In the genomic region with DNA sequence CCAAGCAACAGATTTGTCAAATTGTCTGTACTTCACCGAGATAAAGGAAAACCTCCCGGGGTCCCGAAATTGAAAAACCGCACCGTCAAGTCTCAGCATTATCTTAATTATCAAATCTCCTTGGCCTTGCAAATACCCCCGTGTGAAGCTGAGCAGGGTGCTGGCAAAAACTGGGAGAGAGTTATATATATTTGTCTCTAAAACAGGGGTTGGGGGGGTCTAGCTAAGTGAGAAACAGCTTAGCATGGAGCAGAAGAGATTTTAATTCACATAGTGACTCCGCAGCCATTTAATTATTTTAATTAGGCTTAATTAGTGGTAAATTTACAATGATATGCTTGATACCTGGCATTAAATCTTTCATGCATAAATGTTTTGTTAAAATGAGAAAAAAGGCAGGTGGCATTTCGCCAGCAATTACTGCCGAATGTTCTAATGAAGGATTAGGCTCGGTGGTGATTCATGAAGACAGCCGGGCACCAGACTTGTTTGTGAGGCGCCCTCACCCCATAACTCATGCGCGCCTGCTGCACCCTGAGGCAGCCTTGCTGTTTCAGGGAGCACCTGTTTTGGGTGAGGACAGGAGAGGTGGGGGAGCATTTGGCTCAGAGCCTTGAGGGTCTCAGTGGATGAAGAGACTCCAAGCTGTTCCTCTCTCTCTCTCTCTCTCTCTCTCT, we compare ENCODE assay signal across 9 mouse cellular contexts.
DNase-seq lines count a peak whose midpoint lies in the region; ATAC-seq lines count a peak whose summit lies in the region.
"Had no signal": no experiment of that assay in that cellular context is flagged by ENCODE, and none has a peak within 500 bp of the region (broad histone marks: within the 10 kb centered on the region; RNA-seq: fewer than 3 reads in every experiment).

No protein-coding gene starts in this region.

- H3K4me2 ChIP-seq in midbrain, embryonic 11.5 days = 0 out of 2 replicates have a peak overlapping the region, but pooled peaks have one; percentile 22
- peak overlapping the region; percentile 49 for H3K4me2 ChIP-seq in forebrain, embryonic 13.5 days
- peak overlapping the region; percentile 24; the same call in 1 of the 2 replicates for H3K4me2 ChIP-seq in neural tube, embryonic 14.5 days (ENCODE audit: low read depth, low read length)

- H3K4me3 ChIP-seq in midbrain, embryonic 11.5 days (ENCODE audit: low read depth, low read length) = no peak overlapping the region
- no peak overlapping the region for H3K4me3 ChIP-seq in midbrain, embryonic 10.5 days
- H3K4me3 ChIP-seq in forebrain, embryonic 13.5 days = no peak overlapping the region
- H3K4me3 ChIP-seq in neural tube, embryonic 14.5 days (ENCODE audit: low read depth, low read length) = no peak overlapping the region

- peaks cover 5% of the 10 kb centered on the region; the same call in 1 of the 2 replicates for H3K27me3 ChIP-seq in midbrain, embryonic 11.5 days (ENCODE audit: control insufficient read depth, insufficient read depth, low read length)
- peaks cover 46% of the 10 kb centered on the region for H3K27me3 ChIP-seq in midbrain, embryonic 10.5 days (ENCODE audit: low read depth, poor library complexity, severe bottlenecking)
- H3K27me3 ChIP-seq in forebrain, embryonic 13.5 days = peaks cover 38% of the 10 kb centered on the region
- 0 out of 2 replicates have a peak, but pooled peaks cover 2% of the 10 kb centered on the region for H3K27me3 ChIP-seq in neural tube, embryonic 14.5 days (ENCODE audit: control insufficient read depth, insufficient read depth, low read length)

- 28% methylated on average over 14 of the region's 14 CpGs for WGBS in midbrain, embryonic 11.5 days
- WGBS in midbrain, embryonic 10.5 days = 37% methylated on average over 14 of the region's 14 CpGs
- 5% methylated on average over 14 of the region's 14 CpGs for WGBS in forebrain, embryonic 13.5 days
- 13% methylated on average over 14 of the region's 14 CpGs for WGBS in neural tube, embryonic 14.5 days

- ATAC-seq in midbrain, embryonic 11.5 days (ENCODE audit: low FRiP score) = no peak
- peak; percentile 89 for ATAC-seq in forebrain, embryonic 13.5 days
- peak; percentile 72 for ATAC-seq in neural tube, embryonic 14.5 days (ENCODE audit: low read depth)
- ATAC-seq in megakaryocyte, adult 5-6 weeks (ENCODE audit: poor library complexity, severe bottlenecking) = no peak
- no peak for ATAC-seq in activated CD4-positive, CD25-positive, alpha-beta regulatory T cell, adult 4 months
- ATAC-seq: intestine, embryonic 16.5 days had no signal

- H3K9ac ChIP-seq in midbrain, embryonic 11.5 days (ENCODE audit: low read length) = no peak overlapping the region
- H3K9ac ChIP-seq in forebrain, embryonic 13.5 days = peak overlapping the region; percentile 6; the same call in 1 of the 2 replicates
- no peak overlapping the region for H3K9ac ChIP-seq in neural tube, embryonic 14.5 days (replicated peaks; ENCODE audit: low read depth, low read length)

- H3K27ac ChIP-seq in midbrain, embryonic 11.5 days (ENCODE audit: low read depth, low read length) = no peak overlapping the region
- H3K27ac ChIP-seq in midbrain, embryonic 10.5 days (replicated peaks) = no peak overlapping the region
- peak overlapping the region; percentile 33 for H3K27ac ChIP-seq in forebrain, embryonic 13.5 days
- no peak overlapping the region for H3K27ac ChIP-seq in neural tube, embryonic 14.5 days (ENCODE audit: low read depth, low read length)

- DNase-seq in midbrain, embryonic 11.5 days (ENCODE audit: low spot score, missing footprints) = no peak
- DNase-seq in midbrain, embryonic 10.5 days (ENCODE audit: low spot score) = no peak
- peak; percentile 62 for DNase-seq in layer of hippocampus, adult 9-11 months
- no peak for DNase-seq in adrenal gland, postnatal 4 days (ENCODE audit: low spot score in 2 of 2)

- H3K9me3 ChIP-seq in midbrain, embryonic 11.5 days (ENCODE audit: control insufficient read depth, low read length) = no peaks in the 10 kb centered on the region
- no peaks in the 10 kb centered on the region; the same call in 1 of the 2 replicates for H3K9me3 ChIP-seq in midbrain, embryonic 10.5 days (replicated peaks)
- no peaks in the 10 kb centered on the region for H3K9me3 ChIP-seq in forebrain, embryonic 13.5 days (replicated peaks)
- H3K9me3 ChIP-seq in neural tube, embryonic 14.5 days (ENCODE audit: control insufficient read depth, low read length) = no peaks in the 10 kb centered on the region

- H3K36me3 ChIP-seq in midbrain, embryonic 11.5 days (ENCODE audit: control insufficient read depth, insufficient read depth, low read length) = no peaks in the 10 kb centered on the region
- no peaks in the 10 kb centered on the region for H3K36me3 ChIP-seq in midbrain, embryonic 10.5 days
- H3K36me3 ChIP-seq in forebrain, embryonic 13.5 days (ENCODE audit: poor library complexity, severe bottlenecking) = no peaks in the 10 kb centered on the region
- H3K36me3 ChIP-seq in neural tube, embryonic 14.5 days (ENCODE audit: control insufficient read depth, insufficient read depth, low read length) = no peaks in the 10 kb centered on the region

- H3K4me1 ChIP-seq in midbrain, embryonic 11.5 days (ENCODE audit: control insufficient read depth, insufficient read depth, low read length) = peaks cover 11% of the 10 kb centered on the region; the same call in 1 of the 2 replicates
- peaks cover 26% of the 10 kb centered on the region for H3K4me1 ChIP-seq in midbrain, embryonic 10.5 days
- H3K4me1 ChIP-seq in forebrain, embryonic 13.5 days = peaks cover 33% of the 10 kb centered on the region
- H3K4me1 ChIP-seq in neural tube, embryonic 14.5 days (ENCODE audit: control insufficient read depth, insufficient read depth, low read length) = peaks cover 18% of the 10 kb centered on the region

Comparison
In these comparisons a context has a peak if more than half of its experiments do, and no peak if none do; other contexts are left out.
1. ATAC-seq: peak in forebrain, embryonic 13.5 days (single experiment) and neural tube, embryonic 14.5 days (single experiment); none in midbrain, embryonic 11.5 days (single experiment), megakaryocyte, adult 5-6 weeks (single experiment) and activated CD4-positive, CD25-positive, alpha-beta regulatory T cell, adult 4 months (single experiment).
2. Peak in every context shown above with its lines, with median percentiles within 50 percentile points of each other: H3K4me2 ChIP-seq.